Mouse (Mus musculus) adrenal gland, postnatal 25 days (tissue): ENCODE measurements around the gene Gfy. TPM values are rescaled to one million over a fixed set of nuclear protein-coding genes. Genes with fewer than 3 reads are reported as not detected.

Experiments used
- DNase-seq: peaks from one replicate; pipeline ENCODE4 v3.0.0; 2021; ENCODE audit warnings: mixed read lengths
- long read RNA-seq: library from polyadenylated mRNA; stranded (forward); transcript quantifications from one replicate; pipeline ENCODE4 v2.0.0, GENCODE M21; 2021
- total RNA-seq: library from RNA; stranded (reverse); gene quantifications from 2 replicates; pipeline ENCODE4 v1.2.3, GENCODE M21; 2021

The Gfy gene
- not detected in 2 replicates for total RNA-seq
- long read RNA-seq: 0 reads

- DNase-seq: no peak
Measured at GRCm38 (mm10) chr7:45179469-45179868, at the start of gene Gfy. Gene Gfy, minus strand, starts transcription at chr7:45179569.

GRCm38 (mm10) chr7:45229046-45229445, 49.7 kb upstream of the Gfy start:
- DNase-seq: no peak

GRCm38 (mm10) chr7:45228548-45228947, 49.2 kb upstream of the Gfy start:
- DNase-seq: no peak

- DNase-seq: no peak
Measured at GRCm38 (mm10) chr7:45226421-45226820, 47.1 kb upstream of the Gfy start.

- DNase-seq: no peak
Measured at GRCm38 (mm10) chr7:45224826-45225225, 45.5 kb upstream of the Gfy start.

GRCm38 (mm10) chr7:45221680-45222079, 42.3 kb upstream of the Gfy start:
- DNase-seq: no peak

- DNase-seq: peak; percentile 71
Measured at GRCm38 (mm10) chr7:45216442-45217183, 37.2 kb upstream of the Gfy start.

GRCm38 (mm10) chr7:45215673-45216441, 36.5 kb upstream of the Gfy start, which contains the start of gene Tead2:
Gene Tead2, plus strand, starts transcription at chr7:45215753.
- peak; percentile 61 for DNase-seq

- DNase-seq: no peak
Measured at GRCm38 (mm10) chr7:45213708-45214107, 34.3 kb upstream of the Gfy start.

GRCm38 (mm10) chr7:45212356-45212755, 33.0 kb upstream of the Gfy start:
- no peak for DNase-seq

- no peak for DNase-seq
Measured at GRCm38 (mm10) chr7:45211851-45212251, 32.5 kb upstream of the Gfy start, which contains the start of gene Dkkl1. Gene Dkkl1, minus strand, starts transcription at chr7:45212147.

- DNase-seq: no peak
Measured at GRCm38 (mm10) chr7:45211070-45211469, 31.7 kb upstream of the Gfy start.

GRCm38 (mm10) chr7:45208260-45208659, 28.9 kb upstream of the Gfy start:
- DNase-seq: no peak

GRCm38 (mm10) chr7:45204380-45205143, 25.2 kb upstream of the Gfy start, which contains the start of gene Ccdc155:
Gene Ccdc155, minus strand, starts transcription at chr7:45204892.
- peak; percentile 90 for DNase-seq

- no peak for DNase-seq
Measured at GRCm38 (mm10) chr7:45202654-45203053, 23.3 kb upstream of the Gfy start.

- no peak for DNase-seq
Measured at GRCm38 (mm10) chr7:45198961-45199360, 19.6 kb upstream of the Gfy start.

- peak; percentile 76 for DNase-seq
Measured at GRCm38 (mm10) chr7:45198435-45198834, 19.1 kb upstream of the Gfy start.

- no peak for DNase-seq
Measured at GRCm38 (mm10) chr7:45196994-45197393, 17.6 kb upstream of the Gfy start.

- DNase-seq: no peak
Measured at GRCm38 (mm10) chr7:45196176-45196535, 16.8 kb upstream of the Gfy start.

- no peak for DNase-seq
Measured at GRCm38 (mm10) chr7:45195341-45196175, 16.2 kb upstream of the Gfy start.
